Mouse (Mus musculus) hindbrain, embryonic 11.5 days (tissue): ENCODE measurements at regions not wholly inside any gene's neighbourhood (a gene's known extent, or its start where the extent isn't known, plus 50 kb on each side); places are given as distances from the start of the nearest gene placed in this dataset.

ENCODE experiments used
- ATAC-seq: fragments of 200-750 bp; cut with Nextera tagmentation; 2 replicates; pipeline ENCODE4 v1.8.0; 2017; ENCODE audit warnings: mild to moderate bottlenecking, moderate TSS enrichment, moderate library complexity; ENCODE audit not compliant: low FRiP score
- DNase-seq: peaks from one replicate; pipeline ENCODE4 v3.0.0-alpha.2; 2015; ENCODE audit warnings: low spot score
- H3K27ac ChIP-seq: fragments of 300-500 bp; sonication (generic); 2 replicates; pipeline ENCODE4 v1.5.1; 2014; ENCODE audit warnings: mild to moderate bottlenecking, low read depth, low read length
- H3K27me3 ChIP-seq: fragments of 300-500 bp; sonication (generic); 2 replicates; pipeline ENCODE4 v1.6.1; 2014; ENCODE audit warnings: mild to moderate bottlenecking, low read length, moderate library complexity, mixed read lengths; ENCODE audit not compliant: control insufficient read depth, insufficient read depth
- H3K36me3 ChIP-seq: fragments of 300-500 bp; sonication (generic); 2 replicates; pipeline ENCODE4 v1.6.1; 2014; ENCODE audit warnings: mild to moderate bottlenecking, low read length, moderate library complexity, mixed read lengths; ENCODE audit not compliant: control insufficient read depth, insufficient read depth
- H3K4me1 ChIP-seq: fragments of 300-500 bp; sonication (generic); replicated peaks from 2 replicates; pipeline ENCODE4 v1.6.1; 2014; ENCODE audit warnings: low read length, mixed read lengths; ENCODE audit not compliant: control insufficient read depth, insufficient read depth
- H3K4me2 ChIP-seq: fragments of 300-500 bp; sonication (generic); replicated peaks from 2 replicates; pipeline ENCODE4 v1.6.1; 2014; ENCODE audit warnings: mild to moderate bottlenecking, low read depth, low read length
- H3K4me3 ChIP-seq: fragments of 300-500 bp; sonication (generic); 2 replicates; pipeline ENCODE4 v1.5.1; 2014; ENCODE audit warnings: low read depth, low read length
- H3K9ac ChIP-seq: fragments of 300-500 bp; sonication (generic); 2 replicates; pipeline ENCODE4 v1.6.1; 2014; ENCODE audit warnings: low read depth, low read length
- H3K9me3 ChIP-seq: fragments of 300-500 bp; sonication (generic); 2 replicates; pipeline ENCODE4 v1.6.1; 2016; ENCODE audit warnings: low read length; ENCODE audit not compliant: control insufficient read depth
- WGBS: fragments of 180-500 bp; shearing (Covaris S2); extraction: QIAGEN DNeasy Blood & Tissue Kit; methylation state at CpG from one replicate; pipeline ENCODE4 v1.1.7; 2014; 5-methylcytosine and 5-hydroxymethylcytosine counted together

DNA sequence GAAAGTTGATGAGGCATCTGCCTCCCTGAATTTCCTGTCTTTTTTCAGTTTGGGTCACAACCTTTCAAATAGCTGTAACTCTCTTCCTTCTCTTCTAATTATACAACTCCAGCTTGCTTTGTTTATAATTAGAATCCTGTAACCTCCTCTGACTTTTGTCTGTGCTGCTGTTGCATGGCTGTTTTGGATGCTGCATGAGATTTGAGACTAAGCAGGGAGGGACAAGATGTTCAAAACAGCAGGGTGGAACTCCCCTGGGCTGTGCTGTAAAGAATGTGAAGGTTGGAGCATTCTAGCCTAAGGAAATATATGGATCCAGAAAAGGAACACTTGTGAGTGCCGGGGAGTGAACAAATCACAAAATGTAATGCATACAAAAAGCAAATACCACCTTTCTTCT, 159.0 kb upstream of the Sptlc3 start:
- Histone ChIP-seq H3K4me3 (no peak overlapping the region), H3K9ac (no peak overlapping the region), H3K36me3 (no peaks in the 10 kb centered on the region), H3K27me3 (no peaks in the 10 kb centered on the region), H3K4me1 (no peaks in the 10 kb centered on the region), H3K27ac (no peak overlapping the region), H3K9me3 (no peaks in the 10 kb centered on the region), H3K4me2 (no peak overlapping the region)
- no peak for ATAC-seq
- WGBS, result 62% methylated on average over 1 of the region's 1 CpGs
- DNase-seq, result no peak

DNA sequence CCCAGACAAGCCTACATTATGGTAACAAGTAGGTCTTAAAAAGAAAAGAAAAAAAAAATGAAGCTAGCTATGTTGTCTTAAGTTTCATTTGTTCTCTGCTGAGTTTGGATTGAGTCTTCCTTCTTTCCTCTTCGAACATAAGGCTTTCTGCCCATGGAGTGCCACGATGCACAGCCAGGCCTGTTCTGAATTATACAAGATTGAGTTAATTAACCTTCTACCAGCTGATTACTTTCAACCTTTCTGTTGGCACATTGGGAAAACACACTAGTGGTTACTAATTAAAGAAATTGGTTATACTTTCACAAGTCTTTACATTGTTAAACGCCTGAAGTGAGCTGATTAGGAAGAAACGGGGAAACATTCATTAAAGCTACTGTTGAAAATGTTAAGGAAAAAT, 155.5 kb upstream of the Sptlc3 start:
- no peaks in the 10 kb centered on the region for H3K36me3 ChIP-seq
- H3K27ac ChIP-seq, result no peak overlapping the region
- H3K9me3 ChIP-seq, result no peaks in the 10 kb centered on the region
- no peak overlapping the region for H3K9ac ChIP-seq
- no peaks in the 10 kb centered on the region for H3K4me1 ChIP-seq
- 75% methylated on average over 4 of the region's 4 CpGs for WGBS
- H3K4me3 ChIP-seq, result no peak overlapping the region
- no peak for DNase-seq
- H3K27me3 ChIP-seq, result no peaks in the 10 kb centered on the region
- ATAC-seq, result no peak
- no peak overlapping the region for H3K4me2 ChIP-seq

DNA sequence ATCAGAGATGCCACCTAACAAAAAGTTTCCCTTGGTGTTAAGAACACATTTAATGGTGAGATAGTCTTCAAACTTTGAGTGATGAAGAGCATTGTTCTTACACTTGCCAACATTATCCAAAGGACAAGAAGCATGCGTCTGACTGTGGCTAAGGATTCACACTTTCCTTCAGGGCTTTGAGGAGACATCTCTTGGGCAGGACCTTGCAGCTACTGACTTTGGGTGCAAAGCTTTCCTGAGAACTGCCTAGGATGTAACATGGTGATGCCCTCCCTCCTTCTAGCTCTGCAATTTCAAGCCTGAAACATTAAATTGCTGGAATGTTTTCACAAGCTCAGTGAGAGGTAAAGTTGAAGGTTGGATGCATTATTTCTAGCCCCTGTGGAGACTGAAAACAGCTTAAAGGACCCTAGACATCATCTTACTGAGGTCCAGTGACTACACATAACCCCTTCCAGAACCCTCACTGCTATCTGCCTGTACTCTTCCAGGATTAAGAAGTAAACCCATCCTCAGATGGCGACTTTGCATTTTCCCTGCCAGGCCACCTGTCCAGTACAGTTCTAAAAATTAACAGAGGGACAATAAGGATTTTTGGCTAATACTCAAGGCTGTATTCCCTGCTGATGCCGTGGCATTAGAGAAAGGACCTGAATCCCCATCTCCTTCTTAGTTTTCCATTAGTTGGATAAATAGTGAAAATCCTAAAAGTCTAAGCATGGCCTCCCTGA, 137.3 kb upstream of the Sptlc3 start:
- Histone ChIP-seq H3K4me3 (no peak overlapping the region), H3K4me2 (no peak overlapping the region), H3K36me3 (no peaks in the 10 kb centered on the region), H3K9me3 (no peaks in the 10 kb centered on the region), H3K9ac (no peak overlapping the region), H3K27me3 (no peaks in the 10 kb centered on the region), H3K4me1 (no peaks in the 10 kb centered on the region), H3K27ac (no peak overlapping the region)
- WGBS, result 93% methylated on average over 3 of the region's 3 CpGs
- DNase-seq (no peak), ATAC-seq (no peak)

DNA sequence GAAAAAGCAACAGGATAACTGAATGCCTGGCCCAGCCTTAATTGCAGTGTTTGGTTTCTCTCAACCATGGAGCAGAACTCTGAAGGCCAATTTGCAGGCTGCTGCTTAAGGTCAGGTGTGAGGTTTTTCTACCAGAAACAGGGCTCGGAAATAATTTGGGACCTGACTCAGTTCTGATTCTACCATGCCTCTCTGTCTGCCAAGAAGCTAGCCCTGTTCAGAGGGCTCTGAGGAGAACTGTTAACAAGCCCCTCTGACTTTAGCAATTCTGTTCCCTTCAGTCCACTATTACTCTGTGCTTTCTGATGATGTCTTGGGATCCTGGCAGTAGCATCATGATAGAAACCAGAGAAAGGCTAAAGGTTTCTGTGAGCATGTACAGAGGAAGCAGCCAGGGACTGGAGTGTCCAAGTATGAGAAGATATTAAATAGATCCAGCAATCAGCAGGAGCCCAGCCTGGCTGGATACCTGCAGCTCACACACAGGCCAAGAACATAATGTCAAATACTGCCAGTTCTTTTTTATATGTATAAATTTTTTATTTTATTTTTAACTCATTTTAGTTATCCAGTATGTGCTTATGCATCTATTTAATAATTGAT, 131.4 kb upstream of the Sptlc3 start:
- Histone ChIP-seq H3K36me3 (no peaks in the 10 kb centered on the region), H3K27ac (no peak overlapping the region), H3K4me2 (no peak overlapping the region), H3K4me3 (no peak overlapping the region), H3K9ac (no peak overlapping the region), H3K4me1 (no peaks in the 10 kb centered on the region), H3K27me3 (no peaks in the 10 kb centered on the region), H3K9me3 (no peaks in the 10 kb centered on the region)
- 91% methylated on average over 1 of the region's 1 CpGs for WGBS
- ATAC-seq, result no peak
- no peak for DNase-seq

DNA sequence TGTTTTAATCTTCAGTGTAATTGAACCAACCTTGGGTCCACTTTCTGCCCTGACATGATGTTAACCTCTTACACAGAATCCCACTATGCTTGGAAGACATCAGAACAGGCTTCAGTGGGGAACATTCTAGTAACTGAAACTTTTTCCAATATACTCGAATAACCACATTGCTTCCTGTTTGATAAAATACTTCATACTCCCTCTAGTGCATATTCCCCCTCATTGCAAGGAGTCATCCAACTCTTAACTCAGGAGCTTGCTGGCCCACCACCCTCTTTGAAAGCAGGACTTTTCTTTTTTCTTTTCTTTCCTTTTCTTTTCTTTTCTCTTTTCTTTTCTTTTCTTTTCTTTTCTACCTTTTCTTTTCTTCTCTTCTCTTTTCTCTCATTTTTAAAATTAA, 123.6 kb upstream of the Sptlc3 start:
- Histone ChIP-seq H3K4me1 (no peaks in the 10 kb centered on the region), H3K9me3 (no peaks in the 10 kb centered on the region), H3K27ac (no peak overlapping the region), H3K9ac (no peak overlapping the region), H3K4me2 (no peak overlapping the region), H3K36me3 (no peaks in the 10 kb centered on the region), H3K4me3 (no peak overlapping the region), H3K27me3 (no peaks in the 10 kb centered on the region)
- WGBS, result 59% methylated on average over 1 of the region's 1 CpGs
- DNase-seq, result peak; percentile 42
- no peak for ATAC-seq

DNA sequence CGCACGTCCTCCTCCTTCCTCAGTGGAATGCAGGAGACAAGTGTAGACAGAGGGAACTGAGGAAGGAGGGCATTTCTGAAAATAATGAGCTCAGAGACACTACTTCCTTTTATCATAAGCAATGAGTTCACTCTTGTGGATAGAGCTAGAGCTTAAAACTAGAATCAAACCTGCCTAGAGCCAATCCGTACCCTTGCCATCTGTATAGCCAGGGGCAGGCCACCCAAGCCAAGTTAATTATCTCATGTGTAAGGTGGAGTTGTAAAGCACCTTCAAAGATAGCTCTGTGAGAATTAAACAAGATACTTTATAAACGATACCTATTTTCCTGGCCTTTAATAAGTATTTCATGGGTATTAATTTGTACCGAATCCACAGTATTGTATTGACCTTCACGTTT, 113.4 kb upstream of the Sptlc3 start:
- no peak for ATAC-seq
- Histone ChIP-seq H3K27me3 (no peaks in the 10 kb centered on the region), H3K4me2 (no peak overlapping the region), H3K9me3 (no peaks in the 10 kb centered on the region), H3K4me3 (no peak overlapping the region), H3K27ac (no peak overlapping the region), H3K36me3 (no peaks in the 10 kb centered on the region), H3K9ac (no peak overlapping the region), H3K4me1 (no peaks in the 10 kb centered on the region)
- no peak for DNase-seq
- 89% methylated on average over 6 of the region's 6 CpGs for WGBS

DNA sequence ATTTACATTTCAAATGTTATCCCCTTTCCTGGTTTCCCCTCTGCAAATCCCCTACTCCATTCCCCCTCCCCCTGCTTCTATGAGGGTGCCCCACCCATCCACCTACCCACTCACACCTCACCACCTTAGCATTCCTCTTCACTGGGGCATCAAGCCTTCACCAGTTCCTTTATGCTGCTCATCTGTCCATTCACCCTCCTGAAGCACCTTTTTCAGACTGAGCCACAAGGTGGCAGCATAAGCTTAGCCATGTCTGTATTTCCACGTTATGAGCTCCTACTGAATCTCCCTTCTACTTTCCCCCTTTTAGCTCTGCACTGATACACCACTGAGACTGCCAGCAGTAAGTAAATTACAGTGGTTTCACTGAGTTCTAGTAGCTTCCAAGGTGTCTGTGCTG, 112.1 kb upstream of the Sptlc3 start:
- Histone ChIP-seq H3K27ac (no peak overlapping the region), H3K36me3 (no peaks in the 10 kb centered on the region), H3K9ac (no peak overlapping the region), H3K27me3 (no peaks in the 10 kb centered on the region), H3K9me3 (no peaks in the 10 kb centered on the region), H3K4me2 (no peak overlapping the region), H3K4me1 (no peaks in the 10 kb centered on the region), H3K4me3 (no peak overlapping the region)
- ATAC-seq (peak; percentile 90), DNase-seq (peak; percentile 86)
- 0% methylated on average over 1 of the region's 1 CpGs for WGBS

DNA sequence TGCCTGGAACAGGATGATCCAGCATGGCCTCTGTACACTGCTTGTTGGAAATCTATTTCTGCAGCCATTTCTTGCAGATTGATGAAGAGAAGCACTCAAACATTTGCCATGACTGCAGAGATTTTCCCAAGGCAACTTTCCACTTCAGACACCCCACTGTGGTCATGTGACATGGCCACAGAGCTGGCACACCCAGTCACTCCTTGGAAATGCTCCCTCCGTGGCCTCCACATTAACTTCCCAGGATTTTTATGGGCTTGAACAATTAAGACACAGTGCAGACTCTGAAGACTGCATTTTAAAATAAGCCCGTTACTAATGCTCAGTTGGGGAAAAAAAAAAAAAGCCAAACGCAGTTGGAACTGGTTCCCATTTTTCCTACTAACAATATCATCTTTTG, 80.2 kb upstream of the Sptlc3 start:
- H3K27me3 ChIP-seq, result no peaks in the 10 kb centered on the region
- no peaks in the 10 kb centered on the region for H3K9me3 ChIP-seq
- H3K4me2 ChIP-seq, result no peak overlapping the region
- DNase-seq (no peak), ATAC-seq (no peak)
- no peak overlapping the region for H3K9ac ChIP-seq
- H3K4me1 ChIP-seq, result no peaks in the 10 kb centered on the region
- H3K4me3 ChIP-seq, result no peak overlapping the region
- 80% methylated on average over 3 of the region's 3 CpGs for whole genome bisulfite sequencing
- no peak overlapping the region for H3K27ac ChIP-seq
- no peaks in the 10 kb centered on the region for H3K36me3 ChIP-seq

DNA sequence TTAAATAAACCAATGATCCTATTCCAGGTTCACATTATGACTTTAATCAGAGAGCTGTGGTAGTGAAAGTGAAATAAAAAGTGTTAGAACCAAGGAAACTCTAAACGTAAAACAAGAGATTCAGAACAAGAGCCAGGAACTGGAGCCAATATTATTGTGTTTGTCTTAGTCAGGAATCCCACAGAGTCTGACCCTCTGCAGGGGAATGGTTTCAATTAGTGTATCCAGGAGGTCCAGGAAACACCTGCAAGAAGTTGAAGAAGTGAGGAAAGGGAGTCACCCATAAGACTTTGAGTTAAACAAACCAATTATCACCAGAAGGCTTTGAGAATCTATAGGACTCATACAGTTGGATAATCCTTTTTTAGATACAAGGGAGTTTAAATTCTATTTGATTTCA, 76.2 kb upstream of the Sptlc3 start:
- ATAC-seq (no peak), DNase-seq (no peak)
- Histone ChIP-seq H3K9ac (no peak overlapping the region), H3K4me2 (no peak overlapping the region), H3K9me3 (no peaks in the 10 kb centered on the region), H3K36me3 (no peaks in the 10 kb centered on the region), H3K4me1 (no peaks in the 10 kb centered on the region), H3K27me3 (no peaks in the 10 kb centered on the region), H3K4me3 (no peak overlapping the region), H3K27ac (no peak overlapping the region)
- WGBS, result 40% methylated on average over 1 of the region's 1 CpGs
